Mouse (Mus musculus) liver, postnatal 0 days (tissue): Measurements from ENCODE around the gene Tns1.

Experiments
- CTCF ChIP-seq: sonication (generic); IDR thresholded peaks from 2 replicates; pipeline ENCODE4 v1.5.1; 2016; ENCODE audit warnings: antibody characterized with exemption, low read depth
- EP300 ChIP-seq: IDR thresholded peaks from 2 replicates; pipeline ENCODE4 v1.6.1; 2016; ENCODE audit warnings: antibody characterized with exemption, low read depth, mild to moderate bottlenecking

DNA sequence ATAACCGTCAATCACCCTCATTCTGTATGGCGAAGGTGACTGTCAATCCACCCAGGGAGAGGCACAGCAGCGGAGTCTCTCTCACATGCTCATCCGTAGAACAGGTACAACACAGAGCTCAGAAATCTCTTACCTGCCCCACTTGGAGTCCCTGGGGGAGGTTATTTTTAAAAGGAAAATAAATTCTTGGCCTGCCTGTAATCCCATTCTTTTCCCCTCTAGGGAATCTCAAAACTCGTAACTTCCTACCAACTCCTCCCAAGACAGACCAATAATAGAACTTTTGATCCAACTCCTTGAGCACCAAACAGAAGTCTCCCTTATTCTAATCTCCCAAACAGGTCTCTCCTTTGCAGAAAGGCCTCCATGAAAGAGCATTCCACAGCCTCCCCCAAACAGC is 124.7 kb downstream of the Tns1 start:
- TF ChIP-seq CTCF, result no peak
- TF ChIP-seq EP300, result no peak
